Mouse (Mus musculus) MEL-GATA-1-ER (cell line): ENCODE data around the gene Mpp6.

ENCODE experiments used
- DNase-seq: peaks from one replicate; pipeline ENCODE4 v3.0.0-alpha.2; 2012; ENCODE audit warnings: low read depth; ENCODE audit errors: extremely low read depth

Mpp6 gene

DNA sequence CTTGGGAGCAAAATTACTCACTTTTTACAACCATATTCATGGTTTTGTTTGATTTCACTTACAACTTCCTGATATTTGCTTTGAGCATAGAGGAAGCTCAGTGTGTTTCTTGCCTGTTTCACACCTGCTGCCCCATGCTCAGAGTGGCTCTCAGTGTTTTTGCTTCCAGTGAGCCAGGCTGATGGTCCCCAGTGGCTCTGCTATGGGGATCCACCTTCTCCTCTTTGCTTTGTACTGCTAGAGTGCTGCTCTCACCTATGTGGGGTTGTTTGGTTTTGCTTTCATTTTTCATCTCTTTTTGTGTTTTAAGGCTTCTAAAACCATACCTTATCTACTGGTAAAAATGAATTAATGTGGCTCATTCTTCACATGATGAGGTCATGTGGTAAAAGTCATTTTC is 36.1 kb downstream of the Mpp6 start:
- DNase-seq, result no peak

- no peak for DNase-seq
Measured at GRCm38 (mm10) chr6:50149378-50149777, 39.3 kb downstream of the Mpp6 start.

GRCm38 (mm10) chr6:50159842-50160241 is 49.8 kb downstream of the Mpp6 start:
- DNase-seq, result peak; percentile 71

GRCm38 (mm10) chr6:50163013-50163412 is 53.0 kb downstream of the Mpp6 start:
- DNase-seq, result no peak

DNA sequence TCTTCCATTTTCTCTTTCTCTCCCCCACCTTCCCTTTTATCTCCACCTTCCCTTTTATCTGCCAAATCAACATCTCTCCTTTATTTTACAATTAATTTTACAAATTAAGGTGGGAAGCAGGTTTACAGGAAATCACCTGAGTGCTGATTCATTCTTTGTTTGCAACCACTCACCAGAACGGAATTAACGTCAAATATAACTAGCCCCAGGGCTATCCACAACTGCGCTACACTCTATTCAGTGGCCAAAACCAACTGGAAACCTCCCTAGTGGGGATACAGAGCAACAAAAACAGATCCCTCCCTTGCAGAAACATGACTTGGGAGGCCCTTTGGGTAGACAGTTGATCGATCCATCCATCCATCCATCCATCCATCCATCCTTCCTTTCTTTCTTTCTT is 58.8 kb downstream of the Mpp6 start:
- DNase-seq, result no peak

DNA sequence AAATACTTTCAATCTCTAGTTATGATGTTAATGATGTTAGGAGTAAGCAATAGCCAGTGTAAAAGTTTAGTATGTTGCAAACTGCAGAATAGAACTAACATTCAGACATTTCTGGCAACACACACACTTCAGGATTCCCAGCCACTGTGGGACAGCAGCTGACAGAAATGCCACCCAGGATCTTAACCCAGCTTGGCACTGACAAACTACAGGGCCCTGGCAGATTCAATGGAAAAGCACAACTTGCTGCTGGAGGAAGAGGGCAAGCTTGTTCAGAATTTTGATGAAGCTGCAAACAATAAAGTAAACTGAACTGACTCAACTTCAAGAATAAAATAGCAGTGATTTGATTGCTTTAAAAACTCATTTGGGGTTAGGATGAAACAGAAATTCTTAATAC is 59.7 kb downstream of the Mpp6 start:
- DNase-seq, result no peak

- DNase-seq, result no peak
Measured at GRCm38 (mm10) chr6:50175736-50176135, 65.7 kb downstream of the Mpp6 start.

DNA sequence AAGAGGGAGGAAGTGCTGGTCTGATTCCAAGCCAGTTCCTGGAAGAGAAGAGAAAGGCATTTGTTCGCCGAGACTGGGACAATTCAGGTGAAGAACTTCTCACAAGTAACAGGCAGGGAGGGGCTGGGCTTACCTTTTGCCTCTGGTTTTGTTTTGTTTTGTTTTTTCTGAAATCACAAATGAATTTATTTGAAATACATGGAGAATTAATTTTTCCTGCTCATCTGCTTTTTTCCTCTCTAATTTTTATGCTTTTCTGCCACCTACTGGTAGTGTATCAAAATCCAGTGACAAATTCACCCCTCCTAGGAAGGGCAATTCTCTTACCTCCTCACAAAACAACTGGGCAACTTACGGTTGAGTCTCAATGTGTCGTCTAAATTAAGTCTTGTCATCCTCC is 70.1 kb downstream of the Mpp6 start:
- DNase-seq, result no peak

DNA sequence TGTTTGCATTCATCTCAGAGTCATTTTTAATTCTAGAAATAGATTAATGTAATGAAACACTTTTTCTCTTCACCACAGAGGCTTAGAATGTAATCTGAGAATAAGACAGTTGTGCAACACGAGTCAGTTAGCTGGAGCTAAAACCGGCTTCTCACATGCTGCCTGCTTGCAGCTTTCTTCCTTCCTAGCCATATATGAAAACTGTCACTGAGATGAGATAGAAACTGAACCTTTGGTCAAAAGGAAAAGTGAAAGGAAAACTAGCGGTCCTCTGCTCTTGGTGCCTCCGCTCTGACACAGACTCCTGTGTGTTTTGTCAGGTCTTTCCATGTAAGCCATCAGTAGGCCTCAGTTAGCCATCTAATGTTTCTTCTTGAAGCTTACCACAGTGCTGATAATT is 77.9 kb downstream of the Mpp6 start:
- DNase-seq, result no peak

GRCm38 (mm10) chr6:50189376-50189775 is 79.3 kb downstream of the Mpp6 start:
- DNase-seq, result no peak

- no peak for DNase-seq
Measured at GRCm38 (mm10) chr6:50191605-50192004, 81.6 kb downstream of the Mpp6 start.

DNA sequence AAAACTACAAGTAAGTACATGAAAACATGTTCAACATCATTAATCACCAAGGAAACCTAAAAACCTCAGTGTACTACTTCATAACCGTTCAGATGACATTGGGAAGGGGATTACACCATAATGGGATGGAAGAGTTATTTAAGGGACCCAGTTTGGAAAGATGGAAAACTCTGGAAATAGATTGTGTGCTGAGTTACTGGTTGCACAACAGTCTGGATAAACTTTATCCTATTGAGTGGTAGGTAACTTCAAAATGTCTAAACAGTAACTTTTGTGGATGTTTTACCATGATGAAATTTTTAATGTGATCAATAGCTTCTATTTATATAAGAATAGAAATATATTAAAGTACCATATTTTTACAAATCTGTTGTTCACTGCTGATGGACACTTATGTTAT is 82.1 kb downstream of the Mpp6 start:
- no peak for DNase-seq

DNA sequence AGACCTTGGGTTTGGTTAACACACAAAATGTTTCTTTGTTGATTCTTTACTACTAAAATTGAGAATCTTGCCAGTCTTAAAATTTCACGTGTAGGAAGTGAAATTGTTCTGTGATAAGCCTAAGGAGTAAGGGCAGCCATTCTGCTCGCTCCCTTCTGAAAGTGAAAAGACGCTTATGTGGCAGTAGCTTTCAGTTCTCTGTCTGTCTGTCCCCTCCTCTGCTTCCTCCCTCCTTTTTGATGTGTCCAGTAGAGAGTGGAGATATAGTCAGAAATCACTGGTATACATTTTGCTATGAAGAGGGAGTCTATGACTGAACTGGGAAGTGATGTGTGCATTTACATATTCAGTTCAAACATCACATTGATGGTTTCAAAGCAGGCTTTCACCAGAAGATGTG is 82.8 kb downstream of the Mpp6 start:
- no peak for DNase-seq

- DNase-seq, result no peak
Measured at GRCm38 (mm10) chr6:50193851-50194250, 83.8 kb downstream of the Mpp6 start.

GRCm38 (mm10) chr6:50204356-50204755 is 94.3 kb downstream of the Mpp6 start:
- no peak for DNase-seq

DNA sequence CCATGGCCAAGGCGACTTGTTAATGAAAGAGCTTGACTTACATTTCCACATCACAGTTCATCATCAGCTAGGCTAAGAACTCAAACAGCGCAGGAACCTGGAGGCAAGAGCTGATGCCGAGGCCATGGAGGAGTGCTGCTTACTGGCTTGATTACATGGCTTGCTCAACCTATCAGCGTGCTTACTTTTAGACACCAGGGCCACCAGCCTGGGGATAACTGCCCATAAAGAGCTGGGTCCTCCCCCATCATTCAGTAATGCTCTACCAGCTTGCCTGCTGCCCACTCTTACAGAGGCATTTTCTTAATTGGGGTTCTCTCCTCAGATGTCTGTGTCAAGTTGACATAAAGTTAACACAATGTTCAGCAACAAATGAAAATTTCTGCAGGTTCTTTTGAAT is 95.1 kb downstream of the Mpp6 start:
- no peak for DNase-seq

- no peak for DNase-seq
Measured at GRCm38 (mm10) chr6:50214711-50215372, 104.8 kb downstream of the Mpp6 start.

GRCm38 (mm10) chr6:50215373-50215745 is 105.3 kb downstream of the Mpp6 start:
- DNase-seq, result no peak

GRCm38 (mm10) chr6:50215986-50216385 is 105.9 kb downstream of the Mpp6 start:
- no peak for DNase-seq

DNA sequence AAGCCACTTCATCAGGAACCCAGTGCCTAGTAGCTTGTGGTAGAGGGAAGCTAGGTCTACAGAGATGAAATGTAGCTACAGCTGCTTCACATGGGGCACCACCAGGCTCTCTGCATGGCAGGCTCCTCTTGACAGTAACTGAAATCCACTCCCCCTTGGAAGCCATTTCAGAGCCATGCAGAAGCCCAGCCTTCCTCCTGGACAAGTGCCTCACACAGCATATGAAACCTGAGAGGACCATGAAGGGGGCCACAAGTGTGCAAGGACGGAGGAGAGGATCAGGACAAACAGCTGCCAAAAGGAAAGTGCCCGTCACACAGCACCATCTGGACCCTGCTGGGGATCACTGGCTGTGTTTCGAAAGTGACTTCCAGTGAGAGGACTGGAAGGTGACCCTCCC is 108.6 kb downstream of the Mpp6 start:
- DNase-seq, result no peak

DNA sequence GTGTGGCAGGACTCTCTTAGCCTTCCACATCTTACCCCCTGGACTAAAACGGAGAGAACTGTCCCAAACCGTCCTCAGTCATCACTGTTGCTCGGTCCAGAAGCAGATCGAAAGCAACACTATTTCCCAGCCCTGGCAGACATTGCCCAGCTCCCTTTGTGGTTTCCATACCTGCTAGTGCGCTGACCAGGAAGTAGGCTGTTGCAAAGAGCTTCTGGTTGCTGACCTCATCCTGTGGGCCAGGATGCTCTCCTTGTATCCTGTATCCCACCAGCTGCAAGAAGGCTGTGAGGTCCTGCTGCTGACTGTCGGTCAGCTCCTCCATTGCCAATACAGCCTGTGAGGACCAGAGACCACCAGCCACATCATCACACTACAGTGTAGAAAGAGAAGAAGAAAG is 109.0 kb downstream of the Mpp6 start:
- DNase-seq, result no peak

GRCm38 (mm10) chr6:50220863-50221262 is 110.8 kb downstream of the Mpp6 start:
- DNase-seq, result no peak

- DNase-seq, result no peak
Measured at GRCm38 (mm10) chr6:50222351-50222750, 112.3 kb downstream of the Mpp6 start.

GRCm38 (mm10) chr6:50222986-50223385 is 112.9 kb downstream of the Mpp6 start:
- DNase-seq, result no peak
